Mouse (Mus musculus): ENCODE data around the gene Sec14l4.

The Sec14l4 gene

GRCm38 (mm10) chr11:4078267-4078933 lies 47.1 kb downstream of the Sec14l4 start:
- DNase-seq (ENCODE audit: low spot score), result no peak

DNA sequence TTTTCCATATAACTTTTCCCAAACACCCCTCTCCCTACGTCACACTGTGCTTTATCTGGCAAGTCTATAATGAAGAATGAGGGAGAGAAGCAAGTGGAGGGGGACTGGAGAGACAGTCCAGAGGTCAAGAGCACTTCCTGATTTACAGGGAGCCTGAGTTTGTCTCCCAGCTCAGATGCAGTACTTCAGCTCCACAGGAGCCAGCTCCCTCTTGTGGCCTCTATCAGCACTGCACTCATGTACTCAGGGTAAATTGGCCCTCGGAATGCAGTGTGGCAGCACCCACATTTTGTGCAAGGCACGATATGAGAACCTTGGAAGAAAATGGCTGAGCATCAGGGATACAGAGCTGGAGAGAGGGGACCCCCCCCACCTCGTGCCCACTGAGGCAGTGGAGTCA lies 49.0 kb downstream of the Sec14l4 start:
- peak; percentile 79 for DNase-seq (ENCODE audit: low spot score)

GRCm38 (mm10) chr11:4083316-4084078 lies 52.2 kb downstream of the Sec14l4 start:
- DNase-seq (ENCODE audit: low spot score), result peak; percentile 91

- DNase-seq (ENCODE audit: low spot score), result no peak
Observed at GRCm38 (mm10) chr11:4086246-4086645, 55.0 kb downstream of the Sec14l4 start.

DNA sequence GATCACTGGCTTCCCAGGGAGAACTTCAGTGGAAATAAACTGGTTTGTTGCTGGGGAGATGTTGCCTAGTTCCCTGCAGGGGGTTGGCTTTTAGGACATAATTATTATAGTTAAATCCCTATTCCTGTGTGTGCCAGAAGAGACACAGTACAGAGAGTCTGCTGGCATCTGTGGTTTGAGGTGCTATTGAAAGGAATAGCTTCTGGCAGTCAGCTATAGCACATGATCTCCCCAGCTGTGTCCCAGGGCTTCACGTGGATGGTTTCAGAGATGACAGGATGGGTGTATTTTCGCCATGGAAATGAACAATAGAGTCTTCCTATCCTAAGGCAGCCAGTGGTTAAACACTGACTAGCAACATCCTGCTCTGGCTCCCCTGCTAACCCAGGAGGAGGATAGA lies 56.0 kb downstream of the Sec14l4 start:
- DNase-seq (ENCODE audit: low spot score), result no peak

DNA sequence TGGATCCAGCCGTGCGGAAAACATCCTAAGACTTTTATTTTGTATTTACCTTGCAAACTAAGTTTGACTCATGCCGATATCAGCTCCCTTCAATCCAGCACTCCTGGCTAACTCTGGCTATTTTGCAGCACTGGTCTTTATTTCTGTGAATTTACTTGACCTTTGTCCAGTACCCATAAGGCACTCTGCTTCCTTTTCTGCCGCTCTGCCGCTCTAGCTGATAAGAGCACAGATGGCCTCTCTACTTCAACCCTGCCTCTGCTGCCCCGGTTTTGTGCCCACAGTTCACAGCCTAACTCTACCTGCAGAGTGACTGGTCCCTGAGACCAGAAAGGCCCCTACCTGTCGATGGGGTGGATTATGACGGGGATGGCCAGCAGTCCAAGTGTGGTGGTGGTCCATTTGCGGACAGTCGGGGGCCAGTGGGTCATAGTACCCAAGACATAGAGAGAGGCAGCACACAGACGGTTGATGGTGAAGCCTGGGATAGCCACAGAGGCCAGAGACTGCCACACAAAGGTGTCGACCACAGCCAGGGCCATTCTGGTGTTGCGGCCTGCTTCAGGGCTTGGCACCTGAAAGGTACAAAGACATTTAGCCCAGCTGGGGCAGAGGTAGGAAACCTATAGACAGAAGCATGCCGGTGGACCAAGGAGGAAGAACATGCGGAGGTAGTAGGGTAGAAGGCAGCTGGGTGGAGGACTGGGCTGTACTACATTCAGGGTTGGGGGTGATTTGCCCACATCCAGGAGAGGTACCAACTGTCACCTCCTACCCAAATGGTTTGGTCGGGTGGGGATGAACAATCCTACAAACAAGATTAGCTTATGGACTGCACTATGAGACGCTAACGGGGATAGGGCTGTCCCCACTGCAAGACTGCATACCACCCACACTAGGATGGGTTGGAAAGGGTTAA lies 62.5 kb downstream of the Sec14l4 start:
- no peak for DNase-seq (ENCODE audit: low spot score)

DNA sequence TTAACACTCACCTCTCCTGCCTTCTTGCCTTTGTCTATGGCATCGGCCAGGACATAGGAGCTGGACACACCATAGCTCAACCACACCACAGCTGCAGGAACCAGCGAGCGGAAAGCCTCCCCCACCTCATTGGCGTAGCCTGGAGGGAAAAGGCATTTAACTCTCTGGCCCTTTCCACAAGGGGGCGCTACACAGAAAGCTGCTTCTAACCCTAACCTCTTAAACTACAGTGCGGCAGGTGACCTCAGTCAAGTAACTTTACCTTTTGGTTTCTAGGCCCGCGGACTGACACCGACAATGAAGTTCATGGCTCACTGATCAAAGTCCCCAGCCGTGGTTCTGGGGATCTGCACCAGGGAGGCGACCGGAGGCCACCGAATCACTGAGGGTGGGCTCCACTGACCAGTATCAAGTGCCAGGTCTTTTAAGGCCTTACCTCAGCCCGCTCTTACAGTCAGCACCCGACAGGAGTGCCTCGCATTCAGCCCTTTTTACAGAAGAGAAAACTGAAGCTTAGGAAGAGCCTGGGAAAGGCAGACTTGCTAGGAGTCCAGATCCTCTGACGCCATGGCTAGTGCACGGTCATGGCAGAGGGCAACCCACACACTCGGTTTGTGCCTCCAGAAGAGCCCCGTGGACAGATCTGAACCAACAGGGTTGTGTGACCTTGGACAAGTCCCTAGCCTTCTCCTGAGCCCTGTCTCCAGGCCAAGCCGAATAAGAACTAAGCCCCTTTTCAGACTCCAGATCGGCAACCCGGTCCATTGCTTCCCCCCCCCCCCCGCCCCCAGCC lies 63.3 kb downstream of the Sec14l4 start:
- DNase-seq (ENCODE audit: low spot score), result peak; percentile 84

- peak; percentile 84 for DNase-seq (ENCODE audit: low spot score)
Observed at GRCm38 (mm10) chr11:4095171-4096053, 64.2 kb downstream of the Sec14l4 start, which contains the start of gene Mtfp1. Gene Mtfp1 (minus strand): TSS chr11:4095445.

GRCm38 (mm10) chr11:4096054-4096984 lies 65.1 kb downstream of the Sec14l4 start:
- DNase-seq (ENCODE audit: low spot score), result peak; percentile 100

- DNase-seq (ENCODE audit: low spot score), result peak; percentile 14
Observed at GRCm38 (mm10) chr11:4097091-4097621, 65.9 kb downstream of the Sec14l4 start.

Measured in embryo, embryonic 10.5 days (tissue).